Mouse (Mus musculus) forebrain, embryonic 16.5 days (tissue): ENCODE measurements at regions not wholly inside any gene's neighbourhood (a gene's known extent, or its start where the extent isn't known, plus 50 kb on each side); places are given as distances from the start of the nearest gene placed in this dataset.

Experiments used
- ATAC-seq: fragments of 200-750 bp; cut with Nextera tagmentation; 2 replicates; pipeline ENCODE4 v1.8.0; 2017; ENCODE audit warnings: mild to moderate bottlenecking, moderate library complexity
- H3K27ac ChIP-seq: fragments of 300-500 bp; sonication (generic); 2 replicates; pipeline ENCODE4 v1.5.1; 2014; ENCODE audit warnings: low read length, control low read depth
- H3K27me3 ChIP-seq: fragments of 300-500 bp; sonication (generic); replicated peaks from 2 replicates; pipeline ENCODE4 v1.6.1; 2014; ENCODE audit warnings: low read length; ENCODE audit not compliant: control insufficient read depth, insufficient read depth
- H3K36me3 ChIP-seq: fragments of 300-500 bp; sonication (generic); 2 replicates; pipeline ENCODE4 v1.6.1; 2014; ENCODE audit not compliant: control insufficient read depth, insufficient read depth
- H3K4me1 ChIP-seq: fragments of 300-500 bp; sonication (generic); replicated peaks from 2 replicates; pipeline ENCODE4 v1.6.1; 2014; ENCODE audit warnings: low read length; ENCODE audit not compliant: control insufficient read depth, insufficient read depth
- H3K4me2 ChIP-seq: fragments of 300-500 bp; sonication (generic); 2 replicates; pipeline ENCODE4 v1.6.1; 2014; ENCODE audit warnings: mild to moderate bottlenecking, low read length, control low read depth
- H3K4me3 ChIP-seq: fragments of 300-500 bp; sonication (generic); replicated peaks from 2 replicates; pipeline ENCODE4 v1.5.1; 2014; ENCODE audit warnings: mild to moderate bottlenecking, low read length, control low read depth
- H3K9ac ChIP-seq: fragments of 300-500 bp; sonication (generic); replicated peaks from 2 replicates; pipeline ENCODE4 v1.6.1; 2014; ENCODE audit warnings: low read depth, low read length, control low read depth
- H3K9me3 ChIP-seq: fragments of 300-500 bp; sonication (generic); 2 replicates; pipeline ENCODE4 v1.6.1; 2016; ENCODE audit warnings: low read length; ENCODE audit not compliant: control insufficient read depth
- WGBS: fragments of 180-500 bp; shearing (Covaris S2); extraction: QIAGEN DNeasy Blood & Tissue Kit; methylation state at CpG from one replicate; pipeline ENCODE4 v1.1.7; 2014; 5-methylcytosine and 5-hydroxymethylcytosine counted together

DNA sequence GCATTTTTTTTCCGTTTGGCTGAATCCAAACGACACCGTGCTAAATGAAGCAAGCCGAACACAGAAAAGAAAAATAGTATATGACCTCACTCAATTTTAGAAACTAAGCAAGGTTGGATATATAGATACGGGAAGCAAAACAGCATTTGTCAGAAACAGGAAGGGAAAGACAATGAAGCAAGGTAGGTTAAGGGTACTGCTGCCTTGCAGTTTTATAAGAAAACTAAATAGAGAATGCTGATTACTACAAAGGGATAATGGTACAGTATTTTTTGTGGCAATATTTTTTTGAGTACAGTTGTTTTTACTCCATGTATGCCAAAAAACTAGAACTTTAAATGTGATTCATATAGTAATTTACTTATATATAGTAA lies 262.5 kb downstream of the Gm4340 start:
- Histone ChIP-seq H3K4me2 (peak overlapping the region; percentile 49), H3K36me3 (no peaks in the 10 kb centered on the region), H3K9ac (0 out of 2 replicates have a peak overlapping the region, but pooled peaks have one; percentile 22), H3K27ac (no peak overlapping the region), H3K27me3 (no peaks in the 10 kb centered on the region), H3K4me3 (peak overlapping the region; percentile 23), H3K9me3 (no peaks in the 10 kb centered on the region), H3K4me1 (no peaks in the 10 kb centered on the region)
- WGBS = 32% methylated on average over 5 of the region's 5 CpGs
- 0 out of 2 replicates have a peak, but pooled peaks have one; percentile 45 for ATAC-seq

GRCm38 (mm10) chr10:104486226-104486944 lies 292.5 kb downstream of the Gm4340 start:
- no peaks in the 10 kb centered on the region for H3K4me1 ChIP-seq
- H3K4me2 ChIP-seq = no peak overlapping the region
- 95% methylated on average over 5 of the region's 5 CpGs for WGBS
- no peak overlapping the region for H3K4me3 ChIP-seq
- no peaks in the 10 kb centered on the region for H3K9me3 ChIP-seq
- no peaks in the 10 kb centered on the region for H3K36me3 ChIP-seq
- no peaks in the 10 kb centered on the region for H3K27me3 ChIP-seq
- H3K9ac ChIP-seq = no peak overlapping the region
- ATAC-seq = no peak
- no peak overlapping the region for H3K27ac ChIP-seq

- H3K4me3 ChIP-seq = no peak overlapping the region
- H3K27me3 ChIP-seq = no peaks in the 10 kb centered on the region
- WGBS = 76% methylated on average over 4 of the region's 4 CpGs
- no peaks in the 10 kb centered on the region for H3K4me1 ChIP-seq
- ATAC-seq = no peak
- no peak overlapping the region for H3K4me2 ChIP-seq
- H3K27ac ChIP-seq = no peak overlapping the region
- no peak overlapping the region for H3K9ac ChIP-seq
- no peaks in the 10 kb centered on the region for H3K36me3 ChIP-seq
- H3K9me3 ChIP-seq = no peaks in the 10 kb centered on the region
These were observed 295.5 kb downstream of the Gm4340 start for GRCm38 (mm10) chr10:104489301-104489700.

- Histone ChIP-seq H3K9me3 (no peaks in the 10 kb centered on the region), H3K27ac (no peak overlapping the region), H3K4me1 (no peaks in the 10 kb centered on the region), H3K27me3 (no peaks in the 10 kb centered on the region), H3K4me2 (no peak overlapping the region), H3K9ac (no peak overlapping the region), H3K4me3 (no peak overlapping the region), H3K36me3 (no peaks in the 10 kb centered on the region)
- no peak for ATAC-seq
- 68% methylated on average over 2 of the region's 2 CpGs for WGBS
These were observed 297.2 kb downstream of the Gm4340 start for GRCm38 (mm10) chr10:104490943-104491631.
